Mouse (Mus musculus) kidney, embryonic 16.5 days (tissue): ENCODE data around the gene Haus8. TPM values are rescaled to one million over a fixed set of nuclear protein-coding genes. Genes with fewer than 3 reads are reported as not detected.
"Not testable (repeated sequence)": the region's sequence is repeated elsewhere in the genome, so short reads cannot be mapped to it uniquely, and the experiment has no call there.

Experiments
- ATAC-seq: fragments of 200-750 bp; cut with Nextera tagmentation; 2 replicates; pipeline ENCODE4 v1.8.0; 2017; ENCODE audit warnings: moderate TSS enrichment; ENCODE audit not compliant: low FRiP score, low TSS enrichment
- H3K27ac ChIP-seq: fragments of 300-500 bp; sonication (generic); 2 replicates; pipeline ENCODE4 v1.5.1; 2014; ENCODE audit warnings: low read length
- H3K27me3 ChIP-seq: fragments of 300-500 bp; sonication (generic); 2 replicates; pipeline ENCODE4 v1.6.1; 2014; ENCODE audit warnings: low read length, control low read depth, mixed read lengths; ENCODE audit not compliant: insufficient read depth
- H3K36me3 ChIP-seq: fragments of 300-500 bp; sonication (generic); 2 replicates; pipeline ENCODE4 v1.6.1; 2014; ENCODE audit warnings: low read length, control low read depth, mixed read lengths; ENCODE audit not compliant: insufficient read depth
- H3K4me1 ChIP-seq: fragments of 300-500 bp; sonication (generic); 2 replicates; pipeline ENCODE4 v1.6.1; 2014; ENCODE audit warnings: low read length, control low read depth, mixed read lengths; ENCODE audit not compliant: insufficient read depth
- H3K4me2 ChIP-seq: fragments of 300-500 bp; sonication (generic); replicated peaks from 2 replicates; pipeline ENCODE4 v1.6.1; 2014; ENCODE audit warnings: low read depth, low read length
- H3K4me3 ChIP-seq: fragments of 300-500 bp; sonication (generic); 2 replicates; pipeline ENCODE4 v1.5.1; 2014; ENCODE audit warnings: mild to moderate bottlenecking, low read length
- H3K9ac ChIP-seq: fragments of 300-500 bp; sonication (generic); replicated peaks from 2 replicates; pipeline ENCODE4 v1.6.1; 2014; ENCODE audit warnings: low read length
- H3K9me3 ChIP-seq: fragments of 300-500 bp; sonication (generic); 2 replicates; pipeline ENCODE4 v1.6.1; 2016; ENCODE audit warnings: low read length, control low read depth
- WGBS: fragments of 180-500 bp; shearing (Covaris S2); extraction: QIAGEN DNeasy Blood & Tissue Kit; methylation state at CpG from one replicate; pipeline ENCODE4 v1.1.7; 2014; 5-methylcytosine and 5-hydroxymethylcytosine counted together
- polyA plus RNA-seq: library from polyadenylated mRNA; unstranded; fragments of >200 nt; fragmentation: Nextera tagmentation; extraction: Ambion mirVana; gene quantifications from 2 replicates; pipeline ENCODE4 v1.2.1, GENCODE M21; 2015

Haus8 gene
- polyA plus RNA-seq, 1 experiment from 2014 or later, result 62.1 TPM

- no peaks in the 10 kb centered on the region for H3K4me1 ChIP-seq
- ATAC-seq, result peak; percentile 49
These were observed 33.3 kb upstream of the Haus8 start for GRCm38 (mm10) chr8:71305988-71306387.

GRCm38 (mm10) chr8:71303632-71304031 lies 30.9 kb upstream of the Haus8 start:
- Histone ChIP-seq H3K27me3 (no peaks in the 10 kb centered on the region), H3K4me2 (no peak overlapping the region), H3K4me1 (no peaks in the 10 kb centered on the region), H3K9ac (no peak overlapping the region), H3K27ac (no peak overlapping the region), H3K36me3 (peaks cover 9% of the 10 kb centered on the region), H3K9me3 (peaks cover 5% of the 10 kb centered on the region; the same call in 1 of the 2 replicates), H3K4me3 (no peak overlapping the region)
- no peak for ATAC-seq
- 92% methylated on average over 1 of the region's 1 CpGs for WGBS

More at GRCm38 (mm10) chr8:71305988-71306387, 33.3 kb upstream of the Haus8 start:
- peaks cover 9% of the 10 kb centered on the region for H3K36me3 ChIP-seq
- no peak overlapping the region for H3K27ac ChIP-seq
- H3K4me3 ChIP-seq, result no peak overlapping the region
- H3K27me3 ChIP-seq, result no peaks in the 10 kb centered on the region
- peaks cover 5% of the 10 kb centered on the region; the same call in 1 of the 2 replicates for H3K9me3 ChIP-seq
- 55% methylated on average over 1 of the region's 1 CpGs for WGBS
- H3K9ac ChIP-seq, result no peak overlapping the region
- no peak overlapping the region for H3K4me2 ChIP-seq

GRCm38 (mm10) chr8:71302788-71303187 lies 30.1 kb upstream of the Haus8 start:
- WGBS, result 100% methylated on average over 1 of the region's 1 CpGs
- no peaks in the 10 kb centered on the region for H3K4me1 ChIP-seq
- peaks cover 12% of the 10 kb centered on the region for H3K36me3 ChIP-seq

DNA sequence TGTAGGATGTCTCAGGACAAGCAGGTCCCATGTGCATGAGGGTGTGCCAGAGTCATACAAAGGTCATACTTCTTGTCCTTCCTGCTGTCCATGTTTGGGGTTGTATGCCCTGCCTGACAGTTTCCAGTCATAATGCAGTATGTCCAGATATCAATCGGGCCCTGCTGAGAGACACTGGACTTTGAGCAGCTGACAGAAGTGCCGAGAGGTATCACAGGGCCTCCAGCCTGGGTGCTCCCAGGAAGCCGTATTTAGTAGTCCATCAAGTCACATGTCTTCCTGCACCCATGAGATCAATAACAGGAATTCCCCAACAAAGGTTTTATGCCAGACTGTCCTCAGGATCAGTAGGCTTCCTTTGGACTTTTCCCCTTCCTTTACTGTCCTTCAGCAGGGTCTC lies 27.0 kb upstream of the Haus8 start:
- Histone ChIP-seq H3K36me3 (peaks cover 19% of the 10 kb centered on the region), H3K4me1 (no peaks in the 10 kb centered on the region), H3K27me3 (no peaks in the 10 kb centered on the region), H3K4me2 (no peak overlapping the region), H3K9ac (no peak overlapping the region), H3K9me3 (peaks cover 5% of the 10 kb centered on the region; the same call in 1 of the 2 replicates), H3K27ac (no peak overlapping the region), H3K4me3 (no peak overlapping the region)
- WGBS, result 84% methylated on average over 3 of the region's 3 CpGs
- no peak for ATAC-seq

More at GRCm38 (mm10) chr8:71302788-71303187, 30.1 kb upstream of the Haus8 start:
- Histone ChIP-seq H3K27ac (no peak overlapping the region), H3K9ac (no peak overlapping the region), H3K4me3 (no peak overlapping the region), H3K9me3 (peaks cover 5% of the 10 kb centered on the region; the same call in 1 of the 2 replicates), H3K27me3 (no peaks in the 10 kb centered on the region), H3K4me2 (no peak overlapping the region)
- no peak for ATAC-seq

GRCm38 (mm10) chr8:71297439-71297838 lies 24.7 kb upstream of the Haus8 start:
- WGBS, result 92% methylated on average over 1 of the region's 1 CpGs
- no peaks in the 10 kb centered on the region for H3K4me1 ChIP-seq
- no peak overlapping the region for H3K27ac ChIP-seq
- ATAC-seq, result no peak
- no peak overlapping the region for H3K9ac ChIP-seq
- no peak overlapping the region for H3K4me3 ChIP-seq
- no peak overlapping the region for H3K4me2 ChIP-seq
- H3K9me3 ChIP-seq, result peaks cover 4% of the 10 kb centered on the region; the same call in 1 of the 2 replicates
- peaks cover 16% of the 10 kb centered on the region for H3K36me3 ChIP-seq
- H3K27me3 ChIP-seq, result no peaks in the 10 kb centered on the region

DNA sequence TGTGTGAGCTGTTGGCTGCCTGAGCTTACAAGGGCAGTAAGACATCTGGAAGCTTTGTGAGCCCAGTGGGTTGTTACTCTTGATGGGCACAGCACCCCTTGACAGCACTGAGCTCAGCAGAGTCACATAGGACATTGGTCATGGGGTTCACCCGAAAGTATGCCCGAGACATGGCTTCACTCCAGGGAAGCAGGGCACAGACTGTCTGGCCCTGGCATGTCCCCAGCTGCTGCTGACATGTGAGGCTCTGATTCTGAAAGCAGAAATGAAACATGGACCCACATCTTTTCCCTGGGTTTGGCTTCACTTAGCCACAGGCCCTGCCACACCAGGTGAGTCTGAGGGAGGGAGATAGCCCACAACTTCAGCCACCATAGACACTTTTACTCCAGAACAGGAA lies 24.1 kb upstream of the Haus8 start:
- WGBS, result 81% methylated on average over 2 of the region's 2 CpGs
- H3K27me3 ChIP-seq, result no peaks in the 10 kb centered on the region
- no peak overlapping the region for H3K4me3 ChIP-seq
- no peak for ATAC-seq
- peaks cover 10% of the 10 kb centered on the region; the same call in 1 of the 2 replicates for H3K36me3 ChIP-seq
- H3K9me3 ChIP-seq, result no peaks in the 10 kb centered on the region
- H3K4me2 ChIP-seq, result no peak overlapping the region
- no peak overlapping the region for H3K9ac ChIP-seq
- H3K4me1 ChIP-seq, result no peaks in the 10 kb centered on the region
- no peak overlapping the region for H3K27ac ChIP-seq

DNA sequence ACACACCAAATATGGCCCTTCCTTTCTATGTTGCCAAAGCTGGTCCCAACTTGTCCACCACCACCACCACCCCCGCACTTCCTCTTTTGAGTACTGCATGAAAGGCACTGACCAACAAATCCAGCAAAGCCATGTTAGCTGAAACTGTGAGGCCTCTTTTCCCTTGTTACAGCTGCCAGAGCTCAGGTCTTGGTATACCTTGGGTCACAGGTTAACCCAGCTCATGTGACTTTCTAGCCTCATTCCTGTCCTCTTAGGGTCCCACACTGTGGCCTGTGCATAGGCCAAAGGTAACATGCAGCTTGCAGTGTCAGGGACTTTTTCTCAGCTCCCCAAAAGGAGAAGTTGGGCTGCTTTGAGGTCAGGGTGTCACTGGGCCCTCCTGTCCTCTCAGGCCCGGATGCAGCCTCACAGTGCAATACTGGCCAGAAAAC lies 23.5 kb upstream of the Haus8 start:
- no peak for ATAC-seq
- peaks cover 12% of the 10 kb centered on the region; the same call in 1 of the 2 replicates for H3K36me3 ChIP-seq

GRCm38 (mm10) chr8:71293930-71294329 lies 21.2 kb upstream of the Haus8 start:
- WGBS, result 87% methylated on average over 3 of the region's 3 CpGs
- H3K4me3 ChIP-seq, ATAC-seq: not testable (repeated sequence)

More for the DNA sequence above, 23.5 kb upstream of the Haus8 start:
- Histone ChIP-seq H3K4me2 (no peak overlapping the region), H3K9me3 (no peaks in the 10 kb centered on the region), H3K27ac (no peak overlapping the region), H3K4me3 (no peak overlapping the region), H3K9ac (no peak overlapping the region), H3K4me1 (no peaks in the 10 kb centered on the region), H3K27me3 (no peaks in the 10 kb centered on the region)
- 96% methylated on average over 2 of the region's 2 CpGs for WGBS

GRCm38 (mm10) chr8:71291351-71291750 lies 18.6 kb upstream of the Haus8 start:
- 95% methylated on average over 6 of the region's 6 CpGs for WGBS
- H3K27ac ChIP-seq, result no peak overlapping the region
- H3K4me3 ChIP-seq, result no peak overlapping the region
- no peaks in the 10 kb centered on the region for H3K4me1 ChIP-seq
- no peaks in the 10 kb centered on the region for H3K9me3 ChIP-seq
- H3K9ac ChIP-seq, result no peak overlapping the region
- H3K27me3 ChIP-seq, result no peaks in the 10 kb centered on the region
- ATAC-seq, result no peak
- peaks cover 16% of the 10 kb centered on the region for H3K36me3 ChIP-seq
- no peak overlapping the region for H3K4me2 ChIP-seq

More at GRCm38 (mm10) chr8:71293930-71294329, 21.2 kb upstream of the Haus8 start:
- not testable (repeated sequence) for H3K4me1 ChIP-seq, H3K4me2 ChIP-seq, H3K27me3 ChIP-seq, H3K9me3 ChIP-seq, H3K27ac ChIP-seq, H3K9ac ChIP-seq
- H3K36me3 ChIP-seq, result peaks cover 26% of the 10 kb centered on the region

GRCm38 (mm10) chr8:71290911-71291310 lies 18.2 kb upstream of the Haus8 start:
- H3K4me3 ChIP-seq, result no peak overlapping the region
- 94% methylated on average over 10 of the region's 10 CpGs for WGBS
- no peaks in the 10 kb centered on the region for H3K9me3 ChIP-seq
- no peak overlapping the region for H3K27ac ChIP-seq
- no peak overlapping the region for H3K4me2 ChIP-seq
- H3K27me3 ChIP-seq, result no peaks in the 10 kb centered on the region
- H3K4me1 ChIP-seq, result no peaks in the 10 kb centered on the region
- H3K36me3 ChIP-seq, result peaks cover 16% of the 10 kb centered on the region
- no peak for ATAC-seq
- no peak overlapping the region for H3K9ac ChIP-seq
